Mouse (Mus musculus) spleen, adult 12 weeks (tissue): ENCODE results near the gene Rpusd4.

Experiments used
- DNase-seq: peaks from one replicate; pipeline ENCODE4 v3.0.0; 2022; ENCODE audit warnings: low spot score

Gene Rpusd4

DNA sequence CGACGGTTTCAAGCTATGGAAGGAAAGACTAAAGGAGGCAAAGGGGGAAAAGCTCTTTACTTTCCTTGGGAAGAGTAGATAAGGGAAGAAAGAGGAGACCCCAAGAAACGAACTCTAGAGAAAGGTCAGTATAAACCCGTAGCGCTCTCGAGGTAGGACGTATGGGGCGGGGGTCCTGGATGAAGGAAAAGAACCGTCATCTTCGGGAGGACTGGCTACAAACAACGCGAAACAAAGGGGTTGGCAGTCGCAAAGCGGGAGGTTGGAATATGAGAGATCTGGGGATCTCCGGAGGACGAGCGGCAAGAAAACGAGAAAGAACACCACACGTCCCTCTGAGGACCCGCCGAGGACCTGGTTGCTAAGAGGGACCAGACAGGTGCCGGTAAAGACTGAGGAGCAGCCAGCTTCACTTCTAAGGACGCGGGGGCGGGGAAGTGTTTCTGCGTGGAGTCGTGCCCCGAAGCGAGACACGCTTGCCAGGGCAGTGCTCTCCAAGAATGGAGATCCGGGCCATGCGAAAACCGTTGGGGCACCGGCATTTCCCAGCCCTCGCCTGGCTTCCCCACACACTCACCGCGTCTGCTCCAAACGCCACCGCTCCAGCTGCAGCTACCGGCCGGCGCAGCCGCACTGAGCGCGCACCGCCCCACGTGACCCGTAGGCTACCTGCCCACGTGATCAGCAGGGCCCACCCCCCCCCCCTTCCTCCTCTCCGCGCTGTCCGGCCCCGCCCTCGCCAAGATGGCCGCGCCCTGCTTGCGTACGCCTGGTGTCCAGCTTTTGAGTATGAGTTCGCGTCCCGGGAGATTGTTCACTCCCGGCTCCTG is at the start of gene Rpusd4, which contains the start of gene Fam118b:
TSS of gene Rpusd4 (plus strand) at position 720 of the 830 bp plus-strand sequence.
TSS of gene Fam118b (minus strand) at position 660 of the 830 bp plus-strand sequence.
- peak; percentile 84 for DNase-seq

DNA sequence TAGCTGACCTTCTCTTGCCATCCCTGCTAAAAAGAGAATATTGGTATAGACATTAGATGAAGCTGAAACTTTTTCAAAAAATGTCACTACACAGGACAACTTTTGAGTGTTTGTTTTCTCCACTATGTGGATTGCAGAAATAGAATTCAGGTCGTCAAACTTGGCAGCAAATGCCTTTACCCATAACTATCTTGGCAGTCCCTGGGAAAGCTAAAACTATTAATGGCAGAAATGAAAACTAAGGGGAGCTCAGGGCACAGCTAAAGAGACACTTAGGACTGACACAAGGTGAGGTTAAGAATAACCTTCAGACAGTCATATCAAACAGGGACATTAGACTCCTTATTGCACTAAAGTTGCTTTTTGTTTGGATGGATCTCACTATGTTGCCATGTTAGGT is 49.7 kb upstream of the Rpusd4 start:
- no peak for DNase-seq

DNA sequence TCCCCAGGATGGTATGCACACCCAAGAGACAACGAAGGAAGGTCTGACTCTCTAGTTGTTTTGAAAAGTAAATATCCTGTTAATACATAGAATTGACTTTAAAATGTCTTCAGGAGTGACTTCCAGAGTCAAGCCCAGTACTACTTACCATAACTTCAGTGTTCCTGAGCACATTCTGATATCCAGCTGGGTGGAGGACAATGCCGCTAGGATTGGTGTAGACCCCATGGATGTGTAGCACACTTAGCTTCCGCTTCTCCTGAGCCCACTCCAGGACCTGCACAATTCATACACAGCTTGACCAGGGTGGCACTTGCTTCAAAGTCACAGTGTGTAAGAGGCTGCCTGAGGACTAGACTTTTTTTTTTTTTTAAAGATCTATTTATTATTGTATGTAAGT is 44.2 kb upstream of the Rpusd4 start:
- no peak for DNase-seq

DNA sequence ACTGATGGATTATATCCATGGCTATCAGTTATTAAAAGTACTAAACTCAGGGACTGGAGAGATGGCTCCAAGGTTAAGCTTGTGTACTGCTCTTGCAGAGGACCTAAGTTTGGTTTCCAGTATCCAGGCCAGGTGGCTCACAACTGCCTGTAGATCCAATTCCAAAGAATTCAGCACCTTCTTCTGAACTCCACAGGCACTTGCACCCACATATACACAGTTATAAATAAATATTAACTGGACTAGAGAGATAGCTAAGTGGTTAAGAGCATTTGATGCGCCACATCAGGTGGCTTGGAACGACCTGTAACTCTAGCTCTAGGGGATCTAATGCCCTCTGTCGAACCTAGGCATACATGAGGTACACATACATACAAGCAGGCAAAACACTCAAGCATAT is 39.0 kb upstream of the Rpusd4 start:
- DNase-seq: no peak

DNA sequence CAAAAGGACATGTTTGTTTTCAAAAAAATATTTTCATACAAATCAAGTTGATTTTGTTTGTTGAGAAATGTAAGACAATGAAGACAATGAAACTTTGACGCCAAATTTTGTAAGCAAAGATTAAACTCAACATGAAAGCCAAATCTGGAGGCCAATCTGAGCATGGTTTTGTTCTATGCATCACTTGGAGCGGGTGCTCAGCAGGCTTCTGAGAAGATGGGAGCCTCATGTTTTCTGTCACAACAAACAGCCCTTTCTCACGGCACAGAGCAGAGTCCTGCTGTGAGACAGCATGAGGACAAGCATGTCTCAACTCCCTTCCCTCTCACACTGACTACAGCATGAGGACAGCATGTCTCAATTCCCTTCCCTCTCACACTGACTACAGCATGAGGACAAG is 31.7 kb upstream of the Rpusd4 start:
- no peak for DNase-seq

DNA sequence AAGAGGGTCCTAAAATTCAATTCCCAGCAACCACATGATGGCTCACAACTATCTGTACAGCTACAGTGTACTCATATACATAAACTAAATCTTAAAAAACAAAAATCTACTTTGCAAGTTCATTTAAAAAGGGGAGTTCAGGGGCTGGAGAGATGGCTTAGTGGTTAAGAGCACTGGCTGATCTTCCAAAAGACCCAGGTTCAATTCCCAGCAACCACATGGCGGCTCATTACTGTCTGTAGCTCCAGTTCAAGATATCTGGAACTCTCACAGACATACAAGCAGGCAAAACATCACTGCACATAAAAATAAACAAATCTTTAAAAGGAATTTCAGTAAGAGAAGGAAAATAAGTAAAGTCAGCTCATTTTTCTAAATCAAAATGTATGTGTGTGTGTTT is 29.3 kb upstream of the Rpusd4 start:
- no peak for DNase-seq

DNA sequence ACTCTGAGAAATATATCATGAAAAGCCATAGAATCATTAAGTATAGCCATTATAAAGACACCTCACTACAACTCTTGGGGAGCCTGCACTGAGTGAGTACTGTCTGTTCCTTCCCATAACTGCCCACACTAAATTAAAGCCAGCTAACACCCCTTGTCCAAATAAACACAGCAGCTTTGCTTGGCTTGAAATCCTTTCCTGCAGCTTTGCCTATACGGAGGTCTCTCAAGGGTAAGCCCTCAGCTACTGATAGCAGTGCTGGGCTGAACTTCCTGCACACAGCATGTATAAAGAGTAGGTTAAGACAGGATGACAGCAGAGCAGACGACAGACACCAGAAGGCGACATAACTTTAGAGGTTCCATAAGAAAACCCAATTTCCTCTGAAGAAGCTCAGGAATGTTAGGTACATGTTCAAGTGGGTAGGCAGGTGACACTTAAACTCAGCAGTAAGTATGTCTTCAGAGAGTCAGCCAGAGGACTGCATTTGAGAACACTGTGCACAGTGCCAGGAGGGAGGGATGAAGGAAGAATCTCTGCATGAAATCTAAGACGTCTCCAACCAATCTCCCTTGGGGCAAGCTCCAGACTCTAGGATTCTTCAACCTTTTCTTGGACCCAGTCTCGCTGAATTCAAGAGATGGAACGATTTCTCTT is 28.6 kb upstream of the Rpusd4 start:
- no peak for DNase-seq

DNA sequence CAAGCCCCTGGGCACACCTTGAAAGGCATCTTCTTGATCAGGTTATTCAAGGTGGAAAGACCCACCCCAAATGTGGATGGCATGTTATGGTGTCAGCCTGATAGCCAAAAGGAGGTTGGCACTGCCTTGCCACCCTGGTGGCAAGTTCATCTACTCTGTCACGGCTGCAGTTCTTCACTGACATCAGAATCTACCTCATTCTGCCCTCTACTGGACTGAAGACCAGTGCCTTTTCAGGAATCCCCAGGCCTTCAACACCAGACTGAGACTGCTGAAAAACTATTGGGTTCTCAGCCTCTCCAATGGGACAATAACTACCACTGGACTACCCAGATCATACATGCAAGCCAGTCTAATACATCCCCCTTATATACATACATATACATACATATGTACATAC is 27.9 kb upstream of the Rpusd4 start:
- DNase-seq: no peak

DNA sequence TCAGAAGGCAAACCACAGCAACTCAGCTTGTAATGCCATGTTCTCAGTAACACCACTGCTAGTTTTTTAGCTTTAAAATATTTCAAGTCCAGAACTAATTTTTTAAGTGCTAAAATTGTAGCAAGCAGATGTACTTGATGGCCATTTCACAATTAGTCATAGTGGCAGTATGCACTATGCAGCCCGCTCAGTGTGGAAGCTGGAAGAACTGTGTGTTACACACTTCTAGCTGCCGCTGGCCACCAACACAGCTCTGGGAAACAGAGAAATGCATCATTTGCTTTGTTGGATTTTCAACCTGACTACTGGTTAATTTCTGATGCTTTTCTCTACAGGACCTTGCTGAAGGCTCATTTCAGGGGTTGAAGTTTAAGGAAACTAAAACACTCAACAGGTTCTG is 20.3 kb upstream of the Rpusd4 start:
- no peak for DNase-seq

DNA sequence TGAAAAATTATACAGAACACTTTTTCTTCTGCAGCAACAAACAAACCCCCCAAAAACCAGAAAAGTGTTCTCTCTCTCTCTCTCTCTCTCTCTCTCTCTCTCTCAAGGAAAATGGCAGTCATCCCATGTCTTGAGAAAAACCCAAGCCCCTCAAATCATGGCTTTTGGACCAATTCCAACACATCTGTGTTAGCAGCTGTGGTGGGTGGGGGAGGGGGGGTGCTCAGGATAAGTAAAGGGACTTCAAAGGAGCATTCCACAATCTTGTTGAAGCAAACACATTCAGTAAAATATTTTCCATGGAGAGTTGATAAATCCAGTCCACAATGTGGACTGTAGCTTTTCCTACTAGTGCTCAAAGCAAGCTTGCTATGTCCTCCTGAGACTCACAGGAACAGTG is 18.2 kb upstream of the Rpusd4 start:
- no peak for DNase-seq

DNA sequence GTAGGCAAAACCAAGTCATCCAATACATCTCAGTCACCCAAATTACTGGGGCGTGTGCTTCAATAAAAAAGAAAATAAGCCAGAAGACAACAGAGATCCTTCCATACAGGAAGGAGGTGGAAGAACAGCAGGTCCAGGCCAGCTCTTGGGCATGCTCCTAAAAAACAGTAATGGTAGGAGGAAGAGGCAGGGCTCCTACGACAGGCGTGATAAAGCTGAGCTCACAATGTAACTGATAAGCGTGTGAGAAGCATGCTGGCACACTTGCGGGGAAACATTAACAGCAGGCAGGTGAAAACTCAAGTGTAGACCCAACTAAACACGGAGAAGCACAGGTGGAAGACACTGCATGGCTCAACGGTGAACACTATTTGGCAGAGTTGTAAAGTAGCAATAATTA is 10.3 kb upstream of the Rpusd4 start:
- DNase-seq: no peak

DNA sequence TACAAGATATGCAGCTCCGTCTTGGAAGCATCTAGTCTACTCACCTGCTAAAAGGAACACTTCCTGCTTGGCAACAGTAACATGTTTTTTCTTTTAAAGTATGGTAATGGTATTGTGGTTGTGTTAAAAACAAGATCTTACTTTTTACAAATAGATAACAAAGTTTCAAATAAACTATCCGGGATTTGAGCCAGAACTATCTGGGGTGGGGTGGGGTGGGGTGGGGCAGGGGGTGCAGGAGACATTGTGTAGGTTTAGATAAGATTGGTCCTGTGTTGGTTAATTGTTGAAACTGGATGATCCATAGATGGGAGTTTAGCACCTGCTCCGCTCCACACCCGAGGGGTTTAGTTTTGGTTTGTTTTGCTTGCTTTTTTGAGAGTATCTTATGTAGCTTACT is 5.2 kb upstream of the Rpusd4 start:
- DNase-seq: no peak

DNA sequence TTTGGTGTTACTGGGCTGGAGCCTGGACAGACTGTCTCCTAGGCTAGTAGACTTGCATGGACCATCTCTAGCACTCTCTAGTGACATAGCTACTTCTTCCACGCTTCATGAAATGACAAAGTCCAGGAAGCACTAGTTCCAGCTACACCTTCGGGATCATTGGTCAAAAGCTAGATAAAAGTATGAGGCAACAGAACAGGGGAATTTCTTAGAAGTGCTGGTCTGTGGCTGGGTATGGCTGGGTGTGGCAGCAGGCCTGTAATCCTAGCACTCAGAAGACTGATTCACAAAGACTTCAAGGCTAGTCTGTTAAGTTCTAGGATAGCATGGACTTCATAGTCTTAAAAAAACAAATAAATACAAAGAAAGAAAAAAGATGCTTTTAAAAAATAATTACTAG is 4.2 kb upstream of the Rpusd4 start:
- no peak for DNase-seq

DNA sequence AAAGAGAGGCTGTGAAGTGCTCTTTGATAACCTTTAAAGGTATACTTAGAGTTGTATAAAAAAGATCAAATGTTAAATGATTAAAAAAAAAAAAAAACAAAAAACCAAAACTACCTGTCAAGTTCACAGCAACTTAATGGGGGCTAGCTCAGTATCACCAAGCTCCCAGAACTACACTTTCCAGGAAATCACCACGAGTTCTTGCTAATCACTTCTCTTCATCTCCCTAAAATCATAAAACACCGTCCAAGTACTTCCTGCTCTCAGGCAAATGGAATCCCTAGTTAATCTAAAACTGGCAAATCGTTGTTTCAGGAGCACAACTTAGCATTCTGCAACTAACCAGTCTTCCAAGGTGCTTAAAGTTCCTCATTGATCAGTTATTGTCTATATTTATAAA is 3.2 kb upstream of the Rpusd4 start:
- no peak for DNase-seq

DNA sequence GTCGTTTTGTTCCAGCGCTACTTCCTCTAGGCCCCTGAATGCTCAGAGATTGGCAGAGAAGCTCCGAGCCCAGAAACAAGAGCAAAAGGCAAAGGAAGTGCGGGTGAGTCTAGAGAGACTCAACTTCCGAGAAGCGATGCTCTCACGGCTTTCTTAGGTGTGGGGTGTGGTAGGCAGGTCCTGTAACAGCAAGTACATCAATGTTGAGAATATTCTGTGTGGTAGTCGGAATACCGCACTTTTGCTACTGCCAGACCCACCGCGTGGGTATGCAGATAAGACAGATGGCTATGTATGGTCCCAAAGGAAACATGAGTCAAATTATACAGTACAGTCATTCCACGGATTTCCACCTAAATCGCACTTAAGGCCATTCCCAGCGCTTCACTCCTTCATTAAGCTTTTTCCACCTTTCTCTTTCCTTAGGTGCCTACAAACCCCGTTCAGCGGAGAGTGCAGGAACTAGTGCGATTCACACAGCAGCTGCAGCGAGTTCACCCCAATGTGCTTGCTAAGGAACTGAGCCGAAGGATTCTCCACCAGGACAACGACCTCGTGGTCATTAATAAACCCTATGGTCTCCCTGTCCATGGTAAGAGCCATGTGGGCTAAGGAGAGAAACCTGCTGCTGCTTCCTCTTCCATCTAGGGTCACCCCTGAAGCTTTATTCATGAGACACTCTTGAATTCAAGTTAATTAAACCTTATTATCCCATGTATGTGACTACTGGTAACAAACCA is 481 bp downstream of the Rpusd4 start:
- DNase-seq: no peak

DNA sequence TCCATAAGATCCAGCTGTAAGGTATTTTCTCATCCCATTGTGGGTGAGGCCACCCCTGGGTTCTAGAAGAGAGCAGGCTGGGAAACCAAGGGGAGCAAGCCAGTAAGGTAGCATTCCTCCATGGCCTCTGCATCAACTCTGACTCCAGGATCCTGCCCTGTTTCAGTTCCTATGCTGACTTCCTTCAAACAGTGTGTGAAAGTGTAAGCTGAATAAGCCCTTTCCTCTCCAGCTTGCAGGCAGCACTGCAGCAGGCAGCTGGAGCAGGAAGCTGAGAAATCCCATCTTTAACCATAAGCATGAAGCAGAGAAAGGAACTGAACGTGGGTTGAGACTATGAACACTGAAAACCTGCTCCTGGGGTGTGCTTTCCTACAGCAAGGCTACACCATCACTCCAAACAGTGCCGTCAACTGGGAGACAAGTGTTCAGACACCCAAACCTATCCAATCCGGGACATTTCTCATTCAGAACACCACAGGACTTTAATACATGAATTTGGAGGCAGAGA is 10.2 kb downstream of the Rpusd4 start:
- no peak for DNase-seq

DNA sequence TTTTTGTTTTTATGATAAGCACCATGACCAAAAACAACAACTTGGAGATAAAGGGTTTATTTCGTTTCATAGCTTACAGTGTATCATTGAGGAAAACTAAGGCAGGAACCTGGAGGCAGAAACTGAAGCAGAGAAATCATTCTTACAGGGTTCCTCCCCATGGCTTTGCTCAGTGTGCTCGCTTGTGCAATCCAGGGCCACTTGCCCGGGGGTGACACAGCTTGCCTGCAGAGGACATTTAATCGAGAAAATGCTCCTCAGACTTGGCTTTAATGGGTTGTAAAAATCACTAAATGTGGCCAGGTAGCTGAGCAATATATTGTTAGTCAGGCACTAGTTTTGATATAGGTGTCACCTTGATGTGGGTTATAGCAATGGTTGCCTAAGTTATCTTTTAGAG is 10.8 kb downstream of the Rpusd4 start:
- no peak for DNase-seq

DNA sequence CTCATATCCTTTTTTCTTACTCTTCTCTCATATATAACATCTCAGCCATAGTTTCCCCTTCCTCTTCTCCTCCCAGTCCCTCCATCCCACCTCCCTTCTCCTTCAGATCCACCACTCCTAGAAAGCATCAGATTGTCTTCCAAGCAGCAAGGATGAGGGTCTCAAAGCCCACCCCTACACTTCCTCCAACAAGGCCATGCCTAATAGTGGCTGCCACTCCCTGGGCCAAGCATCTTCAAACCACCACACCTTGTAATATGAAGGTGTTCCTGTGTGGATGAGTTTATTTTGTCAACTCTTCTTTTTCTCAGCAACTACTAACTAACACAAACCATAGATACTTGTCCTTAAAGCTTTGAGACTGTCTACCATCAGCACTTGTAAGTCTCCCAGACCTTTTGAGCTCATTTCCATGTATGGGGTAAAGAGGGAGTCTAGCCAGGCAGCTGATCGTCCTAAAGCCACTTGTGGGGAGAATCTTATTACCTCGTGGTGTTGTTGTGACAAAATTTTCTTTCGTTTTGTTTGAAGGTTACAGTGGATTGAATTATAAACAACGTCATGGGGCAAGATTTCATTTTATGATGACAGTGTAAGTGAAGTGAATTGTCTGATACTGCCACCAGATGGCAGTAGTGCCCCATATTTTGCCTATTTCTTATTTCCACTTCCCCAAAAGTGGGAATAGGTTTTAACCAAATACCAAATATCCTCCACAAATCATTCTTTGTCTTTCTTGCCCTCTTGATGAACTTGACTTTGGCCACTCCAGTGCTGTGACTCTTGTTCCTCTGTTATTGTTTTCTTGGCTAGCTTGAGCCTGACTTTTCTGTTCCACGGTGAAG is 14.6 kb downstream of the Rpusd4 start:
- no peak for DNase-seq

DNA sequence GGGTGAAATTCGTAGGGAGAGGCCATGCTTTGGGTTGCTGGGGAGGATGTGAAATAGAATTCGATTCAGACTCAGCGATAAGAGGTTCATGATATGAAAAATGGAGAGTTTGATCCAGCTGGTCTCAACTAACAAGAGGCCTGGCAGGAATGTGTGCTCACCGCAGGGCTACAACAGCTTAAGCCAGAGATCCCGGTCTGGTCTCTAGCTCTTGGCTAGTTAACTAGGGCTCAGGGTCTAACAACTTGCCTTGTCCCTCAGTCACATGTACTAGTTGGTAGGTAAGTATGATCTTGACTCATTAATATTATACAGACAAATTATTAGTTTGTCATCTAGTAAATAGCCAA is 15.2 kb downstream of the Rpusd4 start:
- no peak for DNase-seq

DNA sequence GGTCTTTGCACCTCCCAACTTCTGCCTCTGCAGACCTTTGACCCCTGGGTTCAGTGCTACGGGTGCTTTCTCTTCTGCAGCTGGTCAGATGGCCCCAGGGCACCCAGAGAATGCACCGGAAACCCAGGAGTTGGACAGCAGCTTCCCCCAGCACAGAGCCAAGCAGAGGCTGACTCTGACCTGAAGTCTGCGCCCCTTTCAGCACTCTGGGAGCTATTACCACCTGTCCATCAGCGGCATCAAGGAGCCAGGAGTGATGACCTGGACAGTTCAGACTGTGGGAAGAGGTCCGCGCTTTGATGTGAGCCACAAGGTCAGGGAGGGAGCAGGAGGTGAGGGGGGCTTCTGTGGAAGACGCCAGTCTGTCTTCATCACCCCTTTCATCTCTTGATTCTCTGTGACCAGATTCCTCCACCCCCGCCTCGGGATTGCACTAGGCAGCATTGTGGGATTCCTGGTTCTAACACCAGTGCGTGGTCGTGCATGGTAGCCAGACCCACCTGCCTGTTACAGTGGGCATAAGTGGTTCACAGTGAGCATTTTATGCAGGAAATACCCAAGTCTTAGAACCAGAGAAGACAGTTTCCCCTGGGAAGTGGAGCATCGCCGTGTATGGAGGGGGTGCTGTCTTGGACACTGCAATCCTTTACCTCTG is 15.9 kb downstream of the Rpusd4 start:
- no peak for DNase-seq

DNA sequence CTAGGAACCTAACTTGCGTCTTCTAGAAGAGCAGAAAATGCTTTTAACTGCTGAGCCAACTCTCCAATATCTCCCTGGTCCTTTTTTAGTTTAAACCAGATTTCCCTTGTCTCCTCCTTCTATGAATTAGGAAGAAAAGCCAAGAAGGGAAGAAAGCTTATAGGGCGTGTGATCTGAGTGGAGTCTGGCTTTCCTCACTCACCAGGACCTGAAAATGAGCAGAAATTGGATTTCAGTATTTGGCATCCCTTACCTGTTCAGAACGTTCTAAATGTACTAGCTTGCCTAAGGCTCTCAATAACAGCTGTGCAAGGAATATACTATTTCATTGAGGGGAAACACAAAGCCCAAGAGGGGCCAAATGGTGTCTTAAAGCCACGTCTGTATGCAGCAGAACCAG is 16.7 kb downstream of the Rpusd4 start:
- DNase-seq: no peak
